Mouse (Mus musculus) limb, embryonic 10.5 days (tissue): ENCODE measurements around the gene Lrrc71. TPM values are rescaled to one million over a fixed set of nuclear protein-coding genes. Genes with fewer than 3 reads are reported as not detected.

Source experiments
- DNase-seq: peaks from one replicate; pipeline ENCODE4 v3.0.0-alpha.2; 2017; ENCODE audit warnings: low spot score
- H3K27ac ChIP-seq: fragments of 300-500 bp; sonication (generic); 2 replicates; pipeline ENCODE4 v1.5.1; 2016; ENCODE audit warnings: mild to moderate bottlenecking
- H3K27me3 ChIP-seq: fragments of 300-500 bp; sonication (generic); 2 replicates; pipeline ENCODE4 v1.6.1; 2016; ENCODE audit warnings: low read depth, mild to moderate bottlenecking; ENCODE audit not compliant: poor library complexity, severe bottlenecking
- H3K36me3 ChIP-seq: fragments of 300-500 bp; sonication (generic); 2 replicates; pipeline ENCODE4 v1.6.1; 2016; ENCODE audit warnings: mild to moderate bottlenecking, moderate library complexity
- H3K4me1 ChIP-seq: fragments of 300-500 bp; sonication (generic); 2 replicates; pipeline ENCODE4 v1.6.1; 2016
- H3K4me3 ChIP-seq: fragments of 300-500 bp; sonication (generic); 2 replicates; pipeline ENCODE4 v1.5.1; 2016; ENCODE audit warnings: mild to moderate bottlenecking, moderate library complexity
- H3K9me3 ChIP-seq: fragments of 300-500 bp; sonication (generic); replicated peaks from 2 replicates; pipeline ENCODE4 v1.6.1; 2016; ENCODE audit warnings: mild to moderate bottlenecking
- WGBS: fragments of 180-500 bp; shearing (Covaris S2); methylation state at CpG from one replicate; pipeline ENCODE4 v1.1.7; 2016; 5-methylcytosine and 5-hydroxymethylcytosine counted together
- polyA plus RNA-seq: library from polyadenylated mRNA; unstranded; fragments of >200 nt; fragmentation: Nextera tagmentation; extraction: Ambion mirVana; gene quantifications from 2 replicates; pipeline ENCODE4 v1.2.1, GENCODE M21; 2016

Lrrc71 gene
- polyA plus RNA-seq, result 0.31 and 0.43 TPM in 2 replicates

GRCm38 (mm10) chr3:87748431-87748830, at the start of gene Lrrc71:
Gene Lrrc71 (minus strand): TSS chr3:87748625.
- no peak for DNase-seq
- WGBS, result 48% methylated on average over 13 of the region's 13 CpGs
- Histone ChIP-seq H3K9me3 (no peaks in the 10 kb centered on the region), H3K36me3 (peaks cover 41% of the 10 kb centered on the region), H3K27ac (no peak within 1 kb of the TSS), H3K4me3 (no peak within 1 kb of the TSS), H3K4me1 (peaks cover 37% of the 10 kb centered on the region), H3K27me3 (peaks cover 43% of the 10 kb centered on the region)

DNA sequence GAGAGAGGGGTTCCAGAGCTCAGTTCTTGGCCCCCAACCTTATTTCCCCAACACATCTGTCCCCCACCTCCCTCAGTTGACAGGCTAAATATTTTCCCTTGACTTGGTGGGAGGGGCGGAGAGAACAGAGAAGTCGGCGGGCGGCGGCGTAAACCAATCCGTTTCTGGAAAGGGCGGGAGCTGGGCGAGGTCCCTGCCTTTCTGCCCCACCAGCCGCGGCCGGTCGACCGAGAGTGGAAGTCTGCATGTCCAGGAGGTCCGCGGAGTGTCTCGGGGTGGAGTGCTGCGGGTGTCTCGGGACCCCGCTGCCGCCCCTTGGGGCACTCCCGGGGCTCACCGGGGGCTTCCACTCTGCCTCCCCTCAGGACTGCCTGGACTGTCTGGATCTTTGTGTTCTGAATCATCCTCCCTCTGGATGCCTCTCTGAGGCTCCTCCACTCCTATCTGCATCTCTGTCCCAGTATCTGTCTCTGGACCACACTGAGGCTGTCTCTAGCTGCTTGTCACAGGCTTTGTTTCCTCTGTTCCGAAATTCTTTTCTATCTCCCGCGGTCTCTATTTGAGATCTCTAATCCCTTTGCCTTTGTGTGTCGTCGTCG, 48.4 kb upstream of the Lrrc71 start, which contains the start of gene Insrr:
Gene Insrr (plus strand): TSS at position 216 of the 599 bp plus-strand sequence.
- Histone ChIP-seq H3K27ac (0 out of 2 replicates have a peak within 1 kb of the TSS, but pooled peaks have one; percentile 25), H3K36me3 (no peaks in the 10 kb centered on the region), H3K27me3 (peaks cover 100% of the 10 kb centered on the region), H3K4me3 (peak within 1 kb of the TSS; percentile 45), H3K4me1 (peaks cover 34% of the 10 kb centered on the region), H3K9me3 (no peaks in the 10 kb centered on the region)
- WGBS, result 3% methylated on average over 29 of the region's 29 CpGs
- peak; percentile 62 for DNase-seq

- Histone ChIP-seq H3K27ac (peak overlapping the region; percentile 57), H3K36me3 (no peaks in the 10 kb centered on the region), H3K27me3 (peaks cover 100% of the 10 kb centered on the region), H3K4me3 (peak overlapping the region; percentile 41), H3K9me3 (no peaks in the 10 kb centered on the region), H3K4me1 (peaks cover 34% of the 10 kb centered on the region)
- DNase-seq, result peak; percentile 83
- WGBS, result 16% methylated on average over 33 of the region's 33 CpGs
These were observed 47.2 kb upstream of the Lrrc71 start for GRCm38 (mm10) chr3:87795336-87796277.

GRCm38 (mm10) chr3:87794922-87795325, 46.5 kb upstream of the Lrrc71 start, which contains the start of gene Ntrk1:
Gene Ntrk1 (minus strand): TSS chr3:87795162.
- H3K36me3 ChIP-seq, result no peaks in the 10 kb centered on the region
- H3K4me3 ChIP-seq, result peak within 1 kb of the TSS; percentile 41
- H3K4me1 ChIP-seq, result peaks cover 39% of the 10 kb centered on the region
- peaks cover 100% of the 10 kb centered on the region for H3K27me3 ChIP-seq
- peak within 1 kb of the TSS; percentile 57 for H3K27ac ChIP-seq
- DNase-seq, result peak; percentile 62
- no peaks in the 10 kb centered on the region for H3K9me3 ChIP-seq
- under 1% methylated on average over 47 of the region's 47 CpGs for WGBS

GRCm38 (mm10) chr3:87789768-87790167, 41.3 kb upstream of the Lrrc71 start:
- Histone ChIP-seq H3K4me1 (peaks cover 20% of the 10 kb centered on the region), H3K27me3 (peaks cover 64% of the 10 kb centered on the region), H3K36me3 (no peaks in the 10 kb centered on the region), H3K9me3 (no peaks in the 10 kb centered on the region), H3K27ac (no peak overlapping the region), H3K4me3 (no peak overlapping the region)
- WGBS, result 25% methylated on average over 5 of the region's 5 CpGs
- DNase-seq, result no peak

DNA sequence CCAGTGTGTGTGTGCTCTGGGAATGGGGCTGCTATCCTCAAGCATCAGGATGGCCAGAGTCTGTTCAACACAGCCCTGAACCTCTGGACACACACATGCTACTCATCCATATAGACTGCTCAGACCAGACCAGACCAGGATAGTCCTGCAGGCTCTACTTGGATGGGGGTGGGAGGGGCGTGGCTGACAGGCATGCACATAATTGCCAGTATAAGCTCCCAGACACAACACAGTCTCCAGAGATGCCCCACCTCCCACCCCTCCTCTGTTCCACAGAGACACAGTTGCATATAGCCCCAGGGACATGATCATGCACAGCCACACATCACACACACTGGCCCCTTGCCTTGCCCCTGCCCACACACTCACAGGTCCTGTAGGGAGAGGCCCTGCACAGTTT, 40.8 kb upstream of the Lrrc71 start:
- Histone ChIP-seq H3K27me3 (peaks cover 59% of the 10 kb centered on the region), H3K4me3 (no peak overlapping the region), H3K27ac (no peak overlapping the region), H3K9me3 (no peaks in the 10 kb centered on the region), H3K36me3 (no peaks in the 10 kb centered on the region), H3K4me1 (peaks cover 16% of the 10 kb centered on the region)
- DNase-seq, result no peak
- 60% methylated on average over 1 of the region's 1 CpGs for WGBS

- WGBS, result 72% methylated on average over 6 of the region's 6 CpGs
- DNase-seq, result no peak
- no peaks in the 10 kb centered on the region for H3K36me3 ChIP-seq
These were observed 37.3 kb upstream of the Lrrc71 start for GRCm38 (mm10) chr3:87785626-87786214.

GRCm38 (mm10) chr3:87785156-87785555, 36.7 kb upstream of the Lrrc71 start:
- Histone ChIP-seq H3K4me1 (peaks cover 13% of the 10 kb centered on the region), H3K27ac (no peak overlapping the region), H3K36me3 (no peaks in the 10 kb centered on the region), H3K9me3 (no peaks in the 10 kb centered on the region), H3K27me3 (peaks cover 28% of the 10 kb centered on the region), H3K4me3 (no peak overlapping the region)
- WGBS, result 89% methylated on average over 5 of the region's 5 CpGs
- DNase-seq, result no peak

More at GRCm38 (mm10) chr3:87785626-87786214, 37.3 kb upstream of the Lrrc71 start:
- Histone ChIP-seq H3K27me3 (peaks cover 28% of the 10 kb centered on the region), H3K9me3 (no peaks in the 10 kb centered on the region), H3K4me1 (peaks cover 16% of the 10 kb centered on the region), H3K4me3 (no peak overlapping the region), H3K27ac (no peak overlapping the region)

GRCm38 (mm10) chr3:87783282-87784023, 35.0 kb upstream of the Lrrc71 start:
- Histone ChIP-seq H3K27ac (0 out of 2 replicates have a peak overlapping the region, but pooled peaks have one; percentile 37), H3K27me3 (peaks cover 33% of the 10 kb centered on the region), H3K9me3 (no peaks in the 10 kb centered on the region)

DNA sequence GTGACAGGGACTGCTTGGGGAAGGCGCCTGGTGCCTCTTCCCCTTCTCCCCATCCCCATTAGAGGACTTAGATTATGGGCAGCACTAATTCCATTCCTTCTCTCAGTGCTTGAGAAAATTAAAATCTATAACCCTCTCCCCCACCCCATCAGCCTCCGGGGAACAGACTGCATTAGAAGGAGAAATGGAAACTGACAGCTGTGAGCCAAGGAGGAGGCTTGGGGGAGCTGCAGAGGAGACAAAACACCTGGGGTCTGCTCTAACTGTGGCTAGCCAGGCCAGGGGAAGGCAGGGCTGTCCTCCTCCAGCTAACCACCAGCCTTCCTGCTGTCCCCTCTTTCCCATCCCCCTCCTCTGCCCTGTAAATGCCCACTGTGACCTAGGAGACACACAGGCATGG, 30.7 kb upstream of the Lrrc71 start:
- H3K4me3 ChIP-seq, result no peak overlapping the region
- no peaks in the 10 kb centered on the region for H3K36me3 ChIP-seq
- H3K27ac ChIP-seq, result no peak overlapping the region
- 69% methylated on average over 2 of the region's 2 CpGs for WGBS
- peaks cover 22% of the 10 kb centered on the region for H3K4me1 ChIP-seq
- H3K9me3 ChIP-seq, result no peaks in the 10 kb centered on the region
- no peak for DNase-seq
- peaks cover 71% of the 10 kb centered on the region for H3K27me3 ChIP-seq

More at GRCm38 (mm10) chr3:87783282-87784023, 35.0 kb upstream of the Lrrc71 start:
- Histone ChIP-seq H3K4me3 (no peak overlapping the region), H3K36me3 (no peaks in the 10 kb centered on the region), H3K4me1 (peaks cover 9% of the 10 kb centered on the region)
- DNase-seq, result no peak
- 88% methylated on average over 25 of the region's 25 CpGs for WGBS

- H3K27me3 ChIP-seq, result peaks cover 77% of the 10 kb centered on the region
- WGBS, result 61% methylated on average over 23 of the region's 23 CpGs
- DNase-seq, result no peak
- H3K4me1 ChIP-seq, result peaks cover 22% of the 10 kb centered on the region
- H3K36me3 ChIP-seq, result no peaks in the 10 kb centered on the region
- no peak overlapping the region for H3K27ac ChIP-seq
- H3K4me3 ChIP-seq, result no peak overlapping the region
- no peaks in the 10 kb centered on the region for H3K9me3 ChIP-seq
These were observed 29.9 kb upstream of the Lrrc71 start for GRCm38 (mm10) chr3:87778283-87778682.

- no peak overlapping the region for H3K4me3 ChIP-seq
- H3K4me1 ChIP-seq, result peaks cover 32% of the 10 kb centered on the region
- H3K27ac ChIP-seq, result no peak overlapping the region
- WGBS, result 60% methylated on average over 6 of the region's 6 CpGs
- DNase-seq, result no peak
- no peaks in the 10 kb centered on the region for H3K36me3 ChIP-seq
- H3K9me3 ChIP-seq, result no peaks in the 10 kb centered on the region
- peaks cover 67% of the 10 kb centered on the region for H3K27me3 ChIP-seq
These were observed 22.7 kb upstream of the Lrrc71 start for GRCm38 (mm10) chr3:87771088-87771487.
